Mouse (Mus musculus) liver, adult 2 months (tissue): ENCODE results near the gene Wdpcp.

Experiments used
- CTCF ChIP-seq: fragments of 200-500 bp; IDR thresholded peaks from 2 replicates; pipeline ENCODE4 v1.5.1; 2011; ENCODE audit warnings: low read depth, low read length, control low read depth
- POLR2A ChIP-seq: fragments of 200-500 bp; IDR thresholded peaks from 2 replicates; pipeline ENCODE4 v1.6.1; 2011; ENCODE audit warnings: low read length, control low read depth; ENCODE audit not compliant: insufficient read depth; ENCODE audit errors: extremely low read depth

DNA sequence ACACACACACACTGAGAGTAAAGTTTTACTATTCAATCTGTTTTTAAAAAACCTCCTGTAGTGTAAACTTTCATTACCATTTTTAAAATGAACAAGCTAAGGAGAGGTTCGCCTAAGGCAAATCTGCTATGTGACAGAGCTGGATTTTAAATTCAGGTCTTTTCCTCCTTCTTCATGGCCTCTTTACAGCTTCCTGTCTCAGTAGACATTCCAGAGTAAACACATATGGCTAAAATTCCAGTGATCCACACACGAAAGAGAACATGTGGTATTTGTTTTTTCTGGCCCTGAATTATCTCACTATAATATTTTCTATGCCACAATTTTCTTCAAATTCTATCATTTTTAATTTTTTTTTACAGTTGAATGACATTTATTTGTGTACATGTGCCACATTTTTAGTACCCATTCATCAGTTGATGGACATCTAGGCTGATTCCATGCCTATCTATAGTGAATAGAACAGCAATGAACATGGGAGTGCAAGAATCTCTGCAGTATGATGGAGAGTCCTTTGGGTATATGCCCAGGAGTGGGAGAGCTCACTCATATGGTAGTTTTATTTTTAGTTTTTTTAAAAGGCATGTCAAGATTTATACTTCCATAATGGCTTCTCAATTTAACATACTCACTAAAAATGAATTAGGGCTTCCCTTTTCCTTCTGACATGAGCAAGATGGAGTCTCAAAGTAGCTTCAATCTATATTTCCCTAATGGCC lies 43.2 kb upstream of the Wdpcp start:
- TF ChIP-seq CTCF, result no peak
- TF ChIP-seq POLR2A, result no peak
